Mouse (Mus musculus) neural tube, embryonic 14.5 days (tissue): ENCODE measurements around the gene Bcl9. TPM values are rescaled to one million over a fixed set of nuclear protein-coding genes. Genes with fewer than 3 reads are reported as not detected.
A peak's percentile ranks its signal among the peaks of the same experiment; 100 is the strongest.

Source experiments
- ATAC-seq: fragments of 200-750 bp; cut with Nextera tagmentation; 2 replicates; pipeline ENCODE4 v1.8.0; 2017; ENCODE audit warnings: low read depth, mild to moderate bottlenecking, moderate TSS enrichment, moderate library complexity
- H3K27ac ChIP-seq: fragments of 300-500 bp; sonication (generic); 2 replicates; pipeline ENCODE4 v1.5.1; 2014; ENCODE audit warnings: low read depth, mild to moderate bottlenecking, control low read depth, low read length, moderate library complexity, mixed read lengths
- H3K27me3 ChIP-seq: fragments of 300-500 bp; sonication (generic); 2 replicates; pipeline ENCODE4 v1.6.1; 2014; ENCODE audit warnings: low read length; ENCODE audit not compliant: control insufficient read depth, insufficient read depth
- H3K36me3 ChIP-seq: fragments of 300-500 bp; sonication (generic); 2 replicates; pipeline ENCODE4 v1.6.1; 2014; ENCODE audit warnings: low read length, mixed read lengths; ENCODE audit not compliant: control insufficient read depth, insufficient read depth
- H3K4me1 ChIP-seq: fragments of 300-500 bp; sonication (generic); 2 replicates; pipeline ENCODE4 v1.6.1; 2014; ENCODE audit warnings: low read length; ENCODE audit not compliant: control insufficient read depth, insufficient read depth
- H3K4me2 ChIP-seq: fragments of 300-500 bp; sonication (generic); 2 replicates; pipeline ENCODE4 v1.6.1; 2014; ENCODE audit warnings: mild to moderate bottlenecking, low read depth, low read length, control low read depth
- H3K4me3 ChIP-seq: fragments of 300-500 bp; sonication (generic); 2 replicates; pipeline ENCODE4 v1.5.1; 2014; ENCODE audit warnings: low read depth, low read length, control low read depth, mixed read lengths
- H3K9ac ChIP-seq: fragments of 300-500 bp; sonication (generic); replicated peaks from 2 replicates; pipeline ENCODE4 v1.6.1; 2014; ENCODE audit warnings: low read depth, mild to moderate bottlenecking, control low read depth, low read length, mixed read lengths
- H3K9me3 ChIP-seq: fragments of 300-500 bp; sonication (generic); 2 replicates; pipeline ENCODE4 v1.6.1; 2016; ENCODE audit warnings: low read length; ENCODE audit not compliant: control insufficient read depth
- WGBS: fragments of 180-500 bp; shearing (Covaris S2); extraction: QIAGEN DNeasy Blood & Tissue Kit; methylation state at CpG from one replicate; pipeline ENCODE4 v1.1.7; 2014; 5-methylcytosine and 5-hydroxymethylcytosine counted together
- polyA plus RNA-seq: library from polyadenylated mRNA; unstranded; fragments of >200 nt; fragmentation: Nextera tagmentation; extraction: Ambion mirVana; gene quantifications from 2 replicates; pipeline ENCODE4 v1.2.1, GENCODE M21; 2014

The Bcl9 gene
- polyA plus RNA-seq, 1 experiment from 2014 or later, result 60.7 TPM

DNA sequence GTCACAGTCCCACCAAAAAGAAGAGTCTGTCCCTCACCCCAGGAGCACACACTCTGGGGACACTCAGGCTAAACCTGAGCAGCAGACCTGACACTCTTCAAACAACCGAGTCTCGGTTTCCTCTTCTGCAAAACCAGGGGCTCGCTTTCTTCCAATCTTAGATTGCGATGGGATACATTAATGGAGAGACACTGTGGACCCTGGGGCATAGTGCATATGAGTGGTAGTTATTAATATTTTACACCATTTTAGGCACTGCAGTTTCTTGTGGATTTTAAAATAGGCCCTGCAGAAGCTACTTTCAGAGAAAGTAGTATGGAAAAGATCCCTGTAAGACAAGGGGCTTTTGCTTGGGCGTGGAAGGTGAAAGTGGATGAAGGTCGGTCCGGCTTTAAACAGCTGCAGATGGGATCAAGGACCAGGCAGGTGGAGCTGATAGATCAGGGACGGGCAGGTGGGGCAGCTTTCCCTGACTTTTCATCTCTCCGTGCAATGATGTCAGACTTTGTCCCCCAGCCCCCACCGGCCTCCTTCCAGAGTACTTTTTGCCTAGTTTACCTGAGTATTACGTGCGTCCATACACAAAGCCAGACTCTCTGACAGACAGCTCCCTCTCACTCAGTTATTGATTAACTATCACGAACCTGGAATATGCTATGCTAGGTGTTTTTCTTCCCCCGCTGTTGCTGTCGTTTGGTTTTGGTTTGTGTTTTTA is 23.0 kb downstream of the Bcl9 start:
- H3K4me1 ChIP-seq, result no peaks in the 10 kb centered on the region
- H3K4me3 ChIP-seq, result no peak overlapping the region
- H3K36me3 ChIP-seq, result no peaks in the 10 kb centered on the region
- H3K27me3 ChIP-seq, result no peaks in the 10 kb centered on the region
- H3K4me2 ChIP-seq, result no peak overlapping the region
- H3K9ac ChIP-seq, result no peak overlapping the region
- whole genome bisulfite sequencing, result 95% methylated on average over 15 of the region's 15 CpGs
- no peak for ATAC-seq
- no peak overlapping the region for H3K27ac ChIP-seq
- H3K9me3 ChIP-seq, result no peaks in the 10 kb centered on the region

DNA sequence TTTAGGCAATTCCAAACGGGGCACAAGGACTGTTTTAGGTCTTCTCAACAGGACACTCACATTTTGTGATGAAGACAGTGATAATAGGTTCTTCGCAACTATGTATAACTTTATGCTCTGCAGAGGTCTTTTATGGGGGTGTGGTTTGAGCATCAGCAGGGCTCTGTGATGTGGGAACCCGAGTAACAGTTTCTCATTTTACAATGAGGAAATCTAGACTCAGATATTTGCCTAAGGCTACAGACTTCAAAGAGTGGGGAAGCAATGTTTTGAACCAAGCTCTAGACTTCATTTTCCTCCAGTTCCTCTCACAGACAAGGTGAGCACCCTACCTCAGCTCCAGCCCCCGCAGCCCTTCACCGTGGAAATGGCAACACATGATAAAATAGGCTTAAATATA is 23.8 kb downstream of the Bcl9 start:
- no peak overlapping the region for H3K9ac ChIP-seq
- no peak overlapping the region for H3K4me2 ChIP-seq
- H3K27me3 ChIP-seq, result no peaks in the 10 kb centered on the region
- H3K4me1 ChIP-seq, result no peaks in the 10 kb centered on the region
- H3K27ac ChIP-seq, result no peak overlapping the region
- H3K36me3 ChIP-seq, result no peaks in the 10 kb centered on the region
- H3K4me3 ChIP-seq, result no peak overlapping the region
- ATAC-seq, result no peak
- no peaks in the 10 kb centered on the region for H3K9me3 ChIP-seq
- 90% methylated on average over 5 of the region's 5 CpGs for WGBS

DNA sequence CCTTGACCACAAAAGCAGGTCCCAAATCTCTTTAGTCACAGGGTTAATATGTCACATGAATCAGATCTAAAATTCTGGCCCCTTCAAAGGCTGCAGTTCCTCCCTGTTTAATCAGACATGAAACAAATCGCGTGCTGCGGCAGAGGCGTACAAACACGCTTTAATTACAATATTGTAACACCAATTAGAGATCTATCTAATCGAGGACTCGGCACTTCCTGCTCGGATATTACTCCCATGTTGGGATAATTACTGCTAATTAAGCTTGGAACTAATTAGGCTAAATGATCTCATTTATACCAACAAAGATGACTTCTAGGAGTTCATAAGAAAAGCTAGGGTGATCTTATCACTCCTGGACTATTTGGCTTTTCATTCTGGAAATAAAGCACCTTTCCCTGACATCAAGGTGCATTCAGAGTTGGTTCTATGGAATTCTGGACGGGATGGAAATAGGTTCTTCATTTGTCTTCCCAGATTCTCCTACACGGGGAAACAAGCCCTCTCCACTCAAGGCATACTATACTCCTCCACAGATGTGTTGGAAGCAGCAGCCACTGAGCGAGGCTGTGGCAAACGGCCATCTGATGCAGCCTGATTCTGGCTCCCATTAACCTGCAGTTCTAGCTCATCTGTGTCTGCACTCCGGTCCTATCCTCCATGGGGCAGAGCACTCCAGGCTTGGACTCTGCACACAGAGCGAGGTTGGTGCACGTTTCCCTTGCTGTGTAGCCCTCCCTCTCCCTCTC is 31.9 kb downstream of the Bcl9 start:
- 61% methylated on average over 15 of the region's 15 CpGs for WGBS
- ATAC-seq, result peak; percentile 55
- H3K4me3 ChIP-seq, result no peak overlapping the region
- H3K4me1 ChIP-seq, result peaks cover 13% of the 10 kb centered on the region; the same call in 1 of the 2 replicates
- no peak overlapping the region for H3K27ac ChIP-seq
- H3K9ac ChIP-seq, result no peak overlapping the region
- no peaks in the 10 kb centered on the region for H3K36me3 ChIP-seq
- H3K4me2 ChIP-seq, result no peak overlapping the region
- no peaks in the 10 kb centered on the region for H3K9me3 ChIP-seq
- no peaks in the 10 kb centered on the region for H3K27me3 ChIP-seq

DNA sequence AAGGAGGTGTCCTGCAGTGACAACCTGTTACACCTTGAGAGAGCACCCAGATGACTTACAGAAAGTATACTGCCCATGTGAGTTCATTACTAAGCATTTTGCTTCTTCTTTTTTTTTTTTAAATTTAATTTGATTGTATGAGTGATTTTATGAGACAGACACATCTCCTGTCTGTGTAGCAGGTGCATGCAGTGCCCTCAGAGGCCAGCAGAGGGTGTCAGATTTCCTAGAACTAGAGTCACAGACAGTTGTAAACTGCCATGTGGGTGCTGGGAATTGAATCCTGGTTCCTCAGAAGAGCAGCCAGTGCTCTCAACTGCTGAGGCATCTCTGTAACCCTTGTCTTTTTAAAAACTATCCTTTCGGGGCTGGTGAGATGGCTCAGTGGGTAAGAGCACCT is 35.5 kb downstream of the Bcl9 start:
- WGBS, result 96% methylated on average over 1 of the region's 1 CpGs
- H3K4me1 ChIP-seq, result peaks cover 13% of the 10 kb centered on the region; the same call in 1 of the 2 replicates
- no peaks in the 10 kb centered on the region; the same call in 1 of the 2 replicates for H3K9me3 ChIP-seq
- no peaks in the 10 kb centered on the region for H3K36me3 ChIP-seq
- no peak overlapping the region for H3K9ac ChIP-seq
- no peak overlapping the region for H3K27ac ChIP-seq
- H3K27me3 ChIP-seq, result no peaks in the 10 kb centered on the region
- no peak for ATAC-seq
- no peak overlapping the region for H3K4me3 ChIP-seq
- H3K4me2 ChIP-seq, result no peak overlapping the region

DNA sequence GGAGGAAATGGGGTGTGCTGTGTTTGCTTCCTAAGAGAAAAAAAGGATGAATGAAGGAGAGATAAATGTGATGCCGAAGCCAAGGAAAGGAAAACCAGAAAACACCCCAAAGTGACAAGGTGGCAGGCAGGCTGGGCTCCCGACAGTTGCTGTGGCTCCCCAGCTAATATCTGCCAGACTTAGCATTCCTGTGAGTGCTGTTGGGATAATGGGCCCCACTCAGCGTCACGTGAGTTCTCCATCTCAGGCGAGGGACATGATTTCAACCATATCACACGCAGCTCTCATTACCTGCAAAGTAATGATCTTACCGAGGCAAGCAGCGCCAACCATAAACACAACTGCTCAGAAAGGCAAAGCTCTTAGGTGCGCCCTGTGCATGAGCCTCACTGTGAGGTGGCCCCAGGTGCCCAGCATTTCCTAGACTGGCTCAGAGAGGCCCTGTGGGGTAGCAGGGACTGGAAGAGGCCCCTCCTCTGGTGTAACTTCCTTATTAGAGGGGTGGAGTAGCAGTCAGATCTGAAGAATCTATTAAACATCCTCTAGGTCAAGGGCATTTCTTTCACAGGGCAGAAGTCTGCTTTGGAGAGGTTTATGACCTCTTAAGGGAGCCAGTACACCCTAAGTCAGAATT is 41.9 kb downstream of the Bcl9 start:
- no peak overlapping the region for H3K9ac ChIP-seq
- peak overlapping the region; percentile 27; the same call in 1 of the 2 replicates for H3K4me2 ChIP-seq
- H3K27ac ChIP-seq, result no peak overlapping the region
- H3K9me3 ChIP-seq, result no peaks in the 10 kb centered on the region; the same call in 1 of the 2 replicates
- H3K4me3 ChIP-seq, result no peak overlapping the region
- peaks cover 13% of the 10 kb centered on the region for H3K4me1 ChIP-seq
- no peaks in the 10 kb centered on the region for H3K36me3 ChIP-seq
- ATAC-seq, result peak; percentile 72
- 19% methylated on average over 9 of the region's 9 CpGs for WGBS
- no peaks in the 10 kb centered on the region for H3K27me3 ChIP-seq

DNA sequence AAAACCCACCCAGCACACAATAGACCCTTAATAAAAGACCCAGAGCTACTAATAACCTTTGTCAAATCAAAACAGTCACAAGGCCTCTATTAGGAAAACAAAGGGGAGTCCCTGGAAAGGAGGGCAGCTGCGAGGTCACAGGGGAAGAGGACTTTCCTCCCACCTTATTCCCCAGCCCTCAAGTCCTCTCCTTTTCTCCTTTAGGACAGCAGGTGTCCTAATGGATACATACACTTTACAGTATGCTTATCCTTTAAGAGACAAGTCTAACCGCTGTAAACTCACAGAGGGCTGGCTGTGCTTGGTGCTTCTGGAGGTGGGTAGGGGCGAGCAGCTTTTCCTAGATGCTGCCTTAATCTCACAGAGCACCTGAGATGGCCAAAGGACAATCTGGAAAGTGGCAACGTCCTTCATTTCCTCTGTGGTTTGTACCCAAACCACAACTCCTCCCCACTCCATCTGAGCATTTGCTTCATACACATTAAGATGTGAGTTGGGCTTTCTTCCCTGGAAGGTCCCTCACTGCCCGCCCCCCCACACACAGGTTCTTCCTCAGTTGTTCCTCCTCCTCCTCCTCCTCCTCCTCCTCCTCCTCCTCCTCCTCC is 42.8 kb downstream of the Bcl9 start:
- H3K4me1 ChIP-seq, result peaks cover 13% of the 10 kb centered on the region
- H3K36me3 ChIP-seq, result no peaks in the 10 kb centered on the region
- no peak overlapping the region for H3K27ac ChIP-seq
- no peaks in the 10 kb centered on the region; the same call in 1 of the 2 replicates for H3K9me3 ChIP-seq
- WGBS, result 29% methylated on average over 5 of the region's 5 CpGs
- ATAC-seq, result no peak
- H3K4me2 ChIP-seq, result no peak overlapping the region
- no peak overlapping the region for H3K4me3 ChIP-seq
- H3K9ac ChIP-seq, result no peak overlapping the region
- H3K27me3 ChIP-seq, result no peaks in the 10 kb centered on the region

DNA sequence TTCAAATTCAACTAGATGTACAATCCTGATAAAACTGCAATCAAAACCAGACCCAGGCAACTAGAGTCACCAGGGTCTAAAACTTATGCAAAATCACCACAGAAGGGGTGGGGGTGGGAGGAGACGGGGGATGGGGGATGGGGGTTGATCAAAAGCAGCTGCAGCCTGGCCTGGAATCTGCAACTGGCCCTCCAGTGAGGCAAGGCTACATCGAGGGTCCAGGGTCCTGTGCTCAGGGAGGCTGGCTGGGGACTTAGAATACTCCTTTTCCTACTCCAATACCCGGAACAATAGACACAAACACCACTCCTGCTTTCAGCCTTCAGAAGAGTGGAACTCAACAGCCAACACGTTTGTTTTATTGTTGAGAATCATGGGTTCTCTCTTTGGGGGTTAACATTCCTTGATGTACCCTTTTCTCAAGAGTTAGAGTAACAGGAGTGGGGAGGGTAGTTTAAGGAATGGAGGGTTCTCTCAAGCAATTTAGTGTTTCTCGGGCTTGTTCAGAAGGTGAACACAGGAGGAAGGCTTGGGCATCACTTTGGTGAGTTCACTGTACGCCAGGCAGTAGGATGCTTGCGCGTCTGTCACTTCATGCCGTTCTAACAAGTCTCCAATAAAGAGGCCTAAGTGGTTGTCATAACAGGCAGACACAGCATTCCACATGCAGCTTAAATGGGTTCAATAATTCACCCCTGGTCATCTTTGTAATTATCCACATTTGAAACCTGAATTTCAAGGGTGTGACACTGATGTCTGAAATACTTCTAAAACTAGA is 43.7 kb downstream of the Bcl9 start:
- Histone ChIP-seq H3K9me3 (no peaks in the 10 kb centered on the region; the same call in 1 of the 2 replicates), H3K27me3 (no peaks in the 10 kb centered on the region), H3K4me1 (peaks cover 13% of the 10 kb centered on the region), H3K4me3 (no peak overlapping the region), H3K27ac (no peak overlapping the region), H3K4me2 (no peak overlapping the region), H3K9ac (no peak overlapping the region), H3K36me3 (no peaks in the 10 kb centered on the region)
- no peak for ATAC-seq
- 27% methylated on average over 9 of the region's 9 CpGs for whole genome bisulfite sequencing

DNA sequence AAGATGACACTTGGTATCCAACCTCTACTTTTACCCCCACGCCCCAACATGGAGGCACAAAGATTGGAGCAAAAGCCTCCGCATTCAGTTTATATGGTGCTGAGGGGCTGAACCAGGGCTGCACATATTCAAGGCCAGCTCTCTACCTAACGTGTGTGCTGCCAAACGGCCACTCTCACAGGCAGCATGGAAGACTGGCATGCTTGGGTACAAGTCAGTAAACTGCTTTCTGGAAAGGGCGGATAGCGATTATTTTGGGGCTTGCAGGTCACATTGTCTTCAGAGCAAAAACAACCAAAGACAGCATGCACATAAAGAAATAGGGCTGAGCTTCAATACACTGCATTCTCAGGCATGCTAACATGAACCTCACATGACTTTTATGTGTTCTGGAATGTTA is 44.8 kb downstream of the Bcl9 start:
- 78% methylated on average over 6 of the region's 6 CpGs for WGBS
- Histone ChIP-seq H3K36me3 (no peaks in the 10 kb centered on the region), H3K9me3 (no peaks in the 10 kb centered on the region), H3K9ac (no peak overlapping the region), H3K4me3 (no peak overlapping the region), H3K27me3 (no peaks in the 10 kb centered on the region), H3K4me1 (peaks cover 13% of the 10 kb centered on the region), H3K27ac (no peak overlapping the region), H3K4me2 (no peak overlapping the region)
- ATAC-seq, result no peak
